Mouse (Mus musculus): ENCODE results near the gene Acad11.

Gene Acad11

DNA sequence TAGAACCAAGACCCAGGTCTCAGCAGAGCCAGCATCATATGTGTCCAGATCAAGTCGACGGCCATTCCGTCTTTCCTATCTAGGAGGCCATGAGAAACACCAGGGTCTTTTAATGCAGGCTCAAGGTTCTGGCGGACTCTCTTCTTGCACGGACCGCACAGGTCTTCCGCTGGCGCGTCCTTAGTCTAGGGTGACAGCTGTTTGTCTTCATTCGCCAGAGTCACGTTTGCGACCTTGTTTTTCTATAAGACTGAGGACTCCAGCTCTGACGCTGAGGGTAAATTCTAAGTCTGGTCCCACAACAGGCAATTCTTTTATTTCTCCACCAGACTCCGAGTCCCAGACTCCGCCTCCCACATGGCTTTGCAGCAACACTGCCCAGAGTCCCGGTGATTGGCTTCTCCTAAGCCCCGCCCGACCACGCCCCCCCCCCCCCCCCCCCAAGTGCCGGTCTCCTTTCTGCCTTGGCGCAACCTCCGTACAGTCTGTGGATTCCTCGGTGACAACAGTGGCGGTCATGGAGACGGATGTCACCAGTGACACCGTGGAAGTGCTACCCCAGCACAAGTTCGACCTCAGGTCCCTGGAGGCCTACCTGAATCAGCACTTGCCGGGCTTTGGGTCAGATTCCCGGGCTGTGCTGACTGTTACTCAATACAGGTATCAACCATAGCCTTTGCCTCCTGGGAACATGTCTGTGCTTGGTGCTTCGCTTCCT is at the start of gene Acad11:
Acad11 (plus strand) TSS at position 134 of the 718 bp plus-strand sequence.
- DNase-seq (ENCODE audit: low spot score), result peak; percentile 90

DNA sequence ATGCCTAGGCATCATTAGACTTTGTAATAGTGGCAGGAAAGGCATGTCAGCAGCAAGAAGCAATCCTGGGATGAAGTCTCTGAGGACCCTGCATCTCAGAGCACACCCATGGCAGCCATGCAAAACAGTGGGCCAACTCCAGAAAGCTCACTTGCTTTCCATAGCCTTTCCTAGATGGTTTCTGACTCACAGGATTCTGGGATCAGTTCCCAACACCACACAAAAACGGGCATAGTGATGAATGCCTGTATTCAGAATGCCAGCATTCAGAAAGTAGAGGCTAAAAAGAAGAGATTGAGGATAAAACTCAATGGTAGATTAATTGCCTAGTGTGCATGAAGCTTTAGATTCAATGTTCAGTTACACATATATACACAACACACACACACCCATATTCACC is 48.7 kb upstream of the Acad11 start:
- no peak for DNase-seq (ENCODE audit: low spot score)

DNA sequence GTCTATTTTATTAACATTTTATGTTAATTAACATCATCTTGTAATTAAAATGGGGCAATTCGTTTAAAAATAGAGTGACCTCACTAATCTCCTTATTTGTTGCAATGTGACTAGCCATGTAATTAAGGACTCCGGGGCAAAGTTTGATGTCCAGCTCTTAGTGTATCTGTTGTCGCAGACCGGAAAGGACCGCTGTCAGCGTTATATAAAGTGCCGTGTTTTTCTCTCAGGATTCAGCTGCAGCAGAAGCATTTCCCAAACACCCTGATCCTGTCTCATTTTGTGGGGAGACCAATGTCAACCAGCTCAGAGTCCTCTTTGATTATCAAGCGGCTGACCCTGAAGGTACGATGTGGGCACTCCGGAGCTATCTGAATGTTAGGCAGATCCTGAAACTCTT is 42.2 kb upstream of the Acad11 start:
- no peak for DNase-seq (ENCODE audit: low spot score)

DNA sequence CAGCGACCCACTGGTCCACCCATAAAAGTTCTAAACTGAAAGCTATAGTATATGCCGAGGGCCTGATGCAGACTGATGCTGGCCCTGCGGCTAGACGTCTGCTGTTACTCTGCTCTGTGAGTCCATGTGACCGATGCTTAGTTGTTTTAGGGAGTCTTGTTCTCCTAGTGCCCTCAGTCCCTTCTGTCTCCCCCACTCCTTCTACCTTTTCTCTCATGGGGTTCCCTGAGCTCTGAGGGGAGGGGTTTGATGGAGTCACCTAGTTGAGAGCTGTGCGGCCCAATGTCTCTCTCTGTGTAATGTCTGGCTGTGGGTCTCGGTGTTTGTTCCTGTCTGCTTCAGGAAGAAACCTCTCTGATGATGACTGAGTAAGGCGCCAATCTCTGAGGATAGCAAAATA is 36.0 kb upstream of the Acad11 start:
- no peak for DNase-seq (ENCODE audit: low spot score)

DNA sequence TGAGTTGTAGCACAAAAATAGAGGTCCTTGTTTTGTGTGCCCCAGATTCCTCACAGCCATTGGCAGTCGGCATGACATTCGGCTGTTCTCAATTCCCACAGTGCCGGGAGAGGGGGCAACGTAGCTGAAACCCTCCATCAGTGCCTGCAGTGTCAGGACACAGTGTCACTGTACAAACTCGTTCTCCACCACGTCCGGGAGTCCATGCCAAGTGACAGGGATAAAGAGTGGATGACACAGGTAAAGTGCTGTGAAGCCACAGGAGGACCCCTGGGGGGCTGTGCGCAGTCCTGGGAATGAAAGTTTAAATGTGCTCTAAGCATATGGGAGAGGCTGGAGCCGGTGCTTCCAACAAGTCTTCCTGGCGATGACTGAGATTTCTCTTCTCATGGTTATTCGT is 33.3 kb upstream of the Acad11 start:
- DNase-seq (ENCODE audit: low spot score), result no peak

DNA sequence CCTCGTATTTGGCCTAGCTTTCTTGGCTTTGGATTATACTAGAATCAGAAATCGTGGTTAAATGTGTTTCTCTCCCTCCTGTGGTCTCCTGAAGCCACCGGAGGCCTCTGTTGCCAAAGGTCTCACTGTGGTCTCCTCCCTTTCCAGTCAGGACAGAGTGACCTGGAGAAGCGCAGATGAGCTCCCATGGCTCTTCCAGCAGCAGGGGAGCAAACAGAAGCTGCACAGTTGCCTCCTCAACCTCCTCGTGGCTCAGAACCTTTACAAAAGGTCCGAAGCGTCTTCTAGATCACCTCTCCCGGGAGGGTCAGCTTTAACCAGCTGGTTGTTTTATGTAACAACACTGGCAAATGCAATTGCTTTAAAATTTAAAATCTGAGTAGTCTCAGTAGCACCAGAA is 28.9 kb upstream of the Acad11 start:
- no peak for DNase-seq (ENCODE audit: low spot score)

DNA sequence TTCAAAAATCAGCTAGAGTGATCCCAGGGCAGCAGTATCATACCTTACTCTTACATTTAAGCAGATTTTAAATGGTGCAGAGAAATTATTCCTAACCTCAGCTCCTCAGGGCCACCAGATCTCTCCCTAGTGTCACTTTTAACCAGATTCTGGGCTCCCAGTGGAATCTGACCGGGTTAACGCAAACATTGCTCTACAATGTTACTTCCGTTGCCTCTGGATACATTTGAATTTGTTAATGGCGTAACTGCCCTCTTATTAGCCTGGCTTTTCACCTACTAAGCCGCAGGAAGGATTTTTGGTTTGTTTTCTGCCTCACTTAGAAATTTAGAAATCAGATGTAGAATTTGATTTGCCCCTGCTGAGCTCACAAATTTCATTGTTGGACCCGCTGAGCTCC is 28.5 kb upstream of the Acad11 start:
- DNase-seq (ENCODE audit: low spot score), result no peak

DNA sequence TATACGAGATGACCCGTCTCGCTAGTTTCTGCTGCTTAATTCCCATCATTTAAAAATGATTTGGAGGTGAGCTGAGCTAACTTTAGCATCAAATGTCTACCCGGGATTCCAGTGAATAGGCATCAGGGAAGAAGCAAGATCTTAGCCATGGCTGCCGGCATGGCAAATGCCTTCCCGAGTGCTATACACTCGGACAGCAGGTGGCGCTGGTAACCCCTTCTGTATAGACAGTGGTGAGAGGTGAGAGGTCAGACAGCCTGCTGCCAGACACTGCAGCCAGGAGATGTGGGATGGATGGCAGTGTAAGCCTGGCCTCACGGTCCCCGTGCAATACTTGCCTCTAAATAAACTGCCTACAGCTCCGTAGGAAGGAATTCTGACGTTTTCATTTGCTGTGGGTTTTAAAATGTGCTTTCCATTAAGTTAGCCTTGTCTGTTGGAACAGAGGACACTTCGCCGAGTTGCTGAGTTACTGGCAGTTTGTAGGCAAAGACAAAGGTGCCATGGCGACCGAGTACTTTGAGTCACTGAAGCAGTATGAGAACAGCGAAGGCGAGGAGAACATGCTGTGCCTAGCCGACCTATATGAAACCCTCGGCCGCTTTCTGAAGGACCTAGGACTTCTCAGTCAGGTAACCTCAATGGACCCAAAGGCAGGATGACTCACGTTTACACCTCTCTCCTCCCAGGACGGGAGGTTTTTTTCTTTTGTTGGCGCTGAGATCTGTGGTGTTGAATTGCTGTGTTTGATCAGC is 27.7 kb upstream of the Acad11 start:
- peak; percentile 92 for DNase-seq (ENCODE audit: low spot score)

DNA sequence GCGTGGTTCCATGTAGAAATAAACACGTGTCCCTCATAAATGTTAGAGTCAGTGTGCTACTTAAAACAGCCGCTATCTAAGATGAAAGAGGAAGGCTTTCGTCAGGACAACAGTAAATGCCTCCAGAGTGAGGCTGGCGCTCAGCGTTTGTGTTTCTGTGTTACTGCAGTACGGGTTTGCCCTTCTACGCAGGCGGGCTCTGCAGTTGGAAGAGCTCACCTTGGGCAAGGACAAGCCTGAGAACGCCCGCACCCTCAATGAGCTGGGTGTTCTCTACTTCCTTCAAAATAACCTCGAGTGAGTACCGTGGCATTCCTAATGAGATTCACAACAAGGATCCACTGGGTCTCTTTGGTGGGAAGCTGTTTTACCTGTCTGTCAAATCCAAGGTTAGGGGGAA is 24.9 kb upstream of the Acad11 start:
- no peak for DNase-seq (ENCODE audit: low spot score)

DNA sequence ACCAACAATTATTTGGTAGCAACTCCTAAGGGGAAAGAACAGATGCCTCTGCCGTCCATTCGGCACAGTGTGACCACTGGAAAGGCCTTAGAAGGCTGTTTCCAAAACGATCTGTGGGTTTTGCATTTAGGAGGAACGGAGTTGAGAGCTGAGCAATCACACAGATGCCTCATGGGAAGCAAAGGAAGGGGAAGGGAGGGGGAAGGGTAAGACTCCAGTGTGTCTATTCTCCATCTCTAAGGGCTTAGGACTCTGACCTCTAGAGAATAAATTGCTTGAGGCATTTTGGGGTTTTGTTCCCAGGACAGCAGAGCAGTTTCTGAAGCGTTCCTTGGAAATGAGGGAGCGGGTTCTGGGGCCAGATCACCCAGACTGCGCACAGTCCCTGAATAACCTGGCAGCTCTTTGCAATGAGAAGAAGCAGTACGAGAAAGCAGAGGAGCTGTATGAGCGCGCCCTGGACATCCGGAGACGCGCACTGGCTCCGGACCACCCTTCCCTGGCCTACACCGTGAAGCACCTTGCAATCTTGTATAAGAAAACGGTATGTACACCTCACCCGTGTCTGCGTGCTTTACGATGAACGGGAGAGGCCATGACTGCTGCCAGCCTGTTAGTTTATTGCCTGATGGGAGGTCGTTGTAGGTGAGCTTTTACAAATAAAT is 24.0 kb upstream of the Acad11 start:
- no peak for DNase-seq (ENCODE audit: low spot score)

DNA sequence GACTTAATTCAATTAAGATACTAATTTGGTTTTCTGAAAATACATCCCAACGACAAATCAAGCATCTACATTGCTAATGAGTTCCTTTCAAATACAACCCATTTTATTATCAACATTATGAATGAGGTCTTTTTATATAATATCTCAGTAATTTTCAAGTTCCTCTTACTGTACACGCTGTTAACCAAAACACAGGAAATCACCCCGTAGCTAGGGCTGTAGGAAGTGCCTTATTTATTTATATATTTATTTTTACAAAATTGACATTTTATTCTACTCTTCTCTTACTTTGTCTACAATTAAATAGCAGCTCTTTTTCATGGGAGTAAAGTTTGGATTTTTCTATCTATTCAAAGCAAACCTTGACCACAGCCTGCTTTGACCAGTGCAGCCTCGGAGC is 23.4 kb upstream of the Acad11 start:
- DNase-seq (ENCODE audit: low spot score), result no peak

DNA sequence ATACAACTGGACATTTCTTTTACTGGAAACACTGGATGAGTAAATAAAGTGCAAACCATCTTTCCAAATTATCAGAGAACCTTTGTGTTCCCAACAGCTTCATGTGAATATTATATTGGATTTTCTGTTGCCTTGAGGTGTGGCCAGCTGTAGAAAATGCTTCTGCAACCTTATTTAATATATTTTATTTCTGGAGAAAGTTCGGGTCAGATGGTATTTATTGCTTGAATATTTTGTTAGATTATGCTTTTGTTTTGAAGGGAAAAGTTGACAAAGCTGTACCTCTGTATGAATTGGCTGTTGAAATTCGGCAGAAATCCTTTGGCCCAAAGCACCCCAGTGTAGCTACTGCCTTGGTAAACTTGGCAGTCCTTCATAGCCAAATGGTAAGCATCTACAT is 22.8 kb upstream of the Acad11 start, which contains the start of gene Gm28305:
Gm28305 (plus strand) TSS at position 301 of the 400 bp plus-strand sequence.
- DNase-seq (ENCODE audit: low spot score), result no peak

DNA sequence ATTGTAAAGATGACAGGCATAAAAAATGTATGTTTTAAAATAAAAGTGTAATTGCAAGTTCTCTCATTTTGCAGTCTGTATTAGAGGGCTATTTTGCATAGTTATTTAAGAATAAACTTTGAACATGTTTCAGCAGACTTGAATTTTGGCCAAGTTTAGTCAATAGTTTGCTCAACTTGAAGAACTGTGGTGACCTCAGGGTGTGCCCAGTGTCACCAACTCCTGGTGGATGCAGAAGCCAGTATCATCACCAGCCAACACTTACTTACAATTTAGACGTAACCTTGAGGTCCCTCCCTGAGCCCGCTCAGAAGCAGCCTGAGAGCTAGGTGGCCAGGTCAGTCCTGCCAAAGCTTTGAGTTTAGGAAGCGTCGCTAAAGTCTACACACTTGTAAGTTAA is 19.5 kb upstream of the Acad11 start:
- no peak for DNase-seq (ENCODE audit: low spot score)

DNA sequence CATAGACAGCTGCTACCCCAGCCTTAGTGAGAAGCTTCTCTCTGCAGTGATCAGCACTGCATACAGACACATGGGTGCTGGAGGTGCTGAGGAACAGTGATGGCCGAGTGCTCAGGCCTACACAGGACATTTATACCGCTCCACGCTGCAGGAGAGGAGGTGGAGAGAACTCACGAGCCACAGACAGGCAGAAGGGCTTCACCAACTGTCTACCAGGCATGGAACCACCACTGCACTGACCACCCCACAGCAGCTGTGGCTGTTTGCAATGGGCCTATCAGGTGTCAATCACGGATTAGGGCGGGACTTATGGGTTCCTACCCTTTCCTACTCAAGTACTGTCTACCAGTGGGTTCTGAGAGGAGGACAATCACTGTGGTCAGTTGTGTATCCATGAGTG is 12.1 kb upstream of the Acad11 start:
- no peak for DNase-seq (ENCODE audit: low spot score)

DNA sequence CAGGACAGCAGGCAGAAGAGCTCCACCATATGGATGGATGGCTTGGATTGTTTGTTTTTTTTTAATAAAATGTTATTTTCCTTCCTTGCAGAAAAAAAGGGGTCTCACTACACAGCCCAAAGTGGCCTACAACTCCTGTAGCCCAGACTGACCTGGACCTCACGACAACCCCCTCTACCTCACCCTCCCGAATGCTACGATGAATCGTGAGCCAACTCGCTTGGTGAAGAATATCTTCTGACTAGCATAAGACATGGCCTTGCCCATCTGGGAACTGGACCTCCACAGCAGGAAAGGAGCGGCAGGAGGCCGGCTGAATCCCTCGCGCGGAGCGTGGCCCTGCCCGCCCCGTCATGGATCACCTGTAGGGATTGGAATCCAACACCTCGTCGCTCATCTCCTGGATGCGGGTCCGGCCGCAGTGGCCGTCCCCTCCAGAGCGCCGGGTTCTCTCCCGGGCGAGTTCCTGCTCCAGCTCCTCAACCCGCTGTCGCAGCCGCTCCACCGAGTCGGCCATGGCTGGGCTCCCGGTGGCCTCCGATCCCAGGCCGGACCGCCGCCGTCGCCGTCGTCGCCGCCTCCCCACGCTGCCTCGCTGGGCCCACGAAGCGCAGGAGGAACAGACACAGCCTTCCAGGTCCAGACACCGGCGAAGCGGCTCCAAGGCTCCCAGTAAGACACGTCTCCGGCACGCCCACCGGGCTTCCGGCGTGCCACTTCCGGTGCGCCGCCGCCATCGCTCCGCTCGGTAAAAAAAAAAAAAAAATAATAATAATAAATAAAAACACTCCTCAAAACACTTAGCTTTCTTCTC is 540 bp upstream of the Acad11 start, which contains the start of gene Uba5:
Uba5 (minus strand) TSS at position 705 of the 814 bp plus-strand sequence.
- peak; percentile 82 for DNase-seq (ENCODE audit: low spot score)

DNA sequence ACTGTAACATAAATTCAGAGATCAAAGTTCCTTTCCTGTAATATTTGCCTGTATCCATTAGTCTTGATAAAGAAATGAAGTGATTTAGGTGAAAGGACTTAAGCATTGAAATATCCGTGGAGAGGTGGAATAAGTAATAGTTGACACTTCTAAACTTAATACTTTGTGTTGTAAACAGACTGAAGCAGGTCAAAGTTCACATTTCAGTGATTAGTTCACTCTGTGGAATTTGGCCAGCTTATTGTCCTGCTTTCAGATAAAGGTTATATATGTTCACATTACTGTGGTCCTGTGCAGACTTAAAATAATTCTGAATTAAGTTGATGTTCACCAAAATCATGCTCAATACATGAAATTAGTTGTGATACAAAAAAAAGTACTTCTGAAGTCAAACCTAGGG is 1.4 kb downstream of the Acad11 start:
- DNase-seq (ENCODE audit: low spot score), result no peak

DNA sequence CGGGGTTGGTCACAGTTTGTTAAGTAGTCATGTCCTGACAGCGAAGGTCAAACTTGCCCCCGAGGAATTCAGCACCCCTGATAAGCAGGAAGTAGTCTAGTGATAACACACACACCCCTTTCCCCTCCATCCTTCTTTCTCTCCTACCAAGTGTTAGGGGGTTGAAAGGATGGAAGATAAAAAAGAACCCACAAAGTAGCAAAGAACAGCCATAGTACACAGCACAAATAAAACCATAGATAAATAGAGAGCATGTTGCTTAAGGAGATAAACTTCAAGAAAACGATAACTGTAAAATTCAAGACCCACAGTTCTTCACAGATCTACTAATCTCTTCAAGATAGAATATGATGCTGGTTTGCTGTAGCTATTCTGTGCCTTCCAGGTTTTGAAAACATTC is 7.1 kb downstream of the Acad11 start:
- no peak for DNase-seq (ENCODE audit: low spot score)

DNA sequence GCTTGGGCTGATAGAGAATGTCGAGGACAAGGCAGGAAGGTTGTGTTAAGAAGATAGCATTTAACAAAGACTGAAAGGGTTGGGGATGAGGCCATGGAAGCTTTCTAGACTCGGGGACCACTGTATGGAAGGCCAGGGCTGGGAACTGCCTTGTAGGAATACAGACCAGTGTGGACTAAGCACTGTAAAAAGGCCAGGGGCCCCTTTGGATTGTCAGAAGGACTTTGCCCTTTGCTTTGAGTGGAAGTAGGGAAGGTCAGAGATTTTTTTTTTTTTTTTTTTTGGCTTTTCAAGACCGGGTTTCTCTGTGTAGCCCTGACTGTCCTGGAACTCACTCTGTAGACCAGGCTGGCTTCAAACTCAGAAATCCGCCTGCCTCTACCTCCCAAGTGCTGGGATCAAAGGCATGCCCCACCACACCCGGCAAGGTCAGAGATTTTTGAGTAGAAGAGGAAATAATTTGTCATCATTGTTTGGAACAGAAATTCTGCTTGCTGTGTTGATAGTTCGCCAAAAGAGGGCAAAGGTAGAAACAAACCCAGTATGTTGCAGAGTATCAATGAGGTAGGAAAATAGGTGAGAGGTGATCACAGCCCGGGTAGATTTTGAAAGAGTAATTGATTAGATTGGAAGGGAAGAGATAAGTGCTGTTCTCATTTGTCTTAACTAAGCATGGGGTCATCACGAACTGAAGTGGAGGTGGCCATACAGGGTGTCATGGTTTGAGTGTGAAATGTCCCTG is 7.9 kb downstream of the Acad11 start:
- DNase-seq (ENCODE audit: low spot score), result no peak

DNA sequence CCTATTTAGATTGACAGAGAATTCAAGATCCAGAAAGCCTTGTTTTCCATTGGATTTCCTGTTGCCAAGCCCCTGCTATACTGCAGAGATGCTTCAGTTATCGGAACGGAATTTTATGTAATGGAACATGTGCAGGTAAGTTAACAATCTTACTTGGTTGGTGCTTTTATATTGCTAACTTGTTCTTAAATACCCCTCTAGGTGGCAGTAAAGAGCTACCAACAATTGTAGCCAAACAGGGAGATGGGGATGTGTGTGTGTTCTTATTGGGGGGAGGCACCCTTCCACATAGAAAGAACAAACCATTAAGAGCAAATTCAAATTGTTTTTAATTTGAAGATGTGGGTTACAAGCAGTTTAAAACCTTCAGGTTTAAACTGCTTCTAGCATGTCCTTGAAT is 12.6 kb downstream of the Acad11 start:
- DNase-seq (ENCODE audit: low spot score), result peak; percentile 40

DNA sequence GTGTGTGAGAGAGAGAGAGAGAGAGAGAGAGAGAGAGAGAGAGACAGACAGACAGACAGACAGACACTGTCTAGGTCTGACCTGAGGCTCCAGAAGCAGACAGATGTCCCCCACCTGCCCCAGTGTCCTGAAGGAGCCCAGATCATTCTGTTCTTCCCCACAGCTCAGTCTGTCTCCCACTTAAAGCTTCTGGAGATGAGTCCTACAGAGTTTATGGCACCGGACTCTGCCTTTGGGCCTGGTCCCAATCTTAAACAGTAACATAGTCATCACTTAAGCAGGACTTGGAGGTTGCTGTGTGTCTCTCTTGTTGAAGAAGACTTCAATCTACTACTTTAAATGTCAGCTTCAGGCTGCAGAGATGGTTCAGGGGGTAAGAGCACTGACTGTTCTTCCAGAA is 15.6 kb downstream of the Acad11 start:
- no peak for DNase-seq (ENCODE audit: low spot score)

DNA sequence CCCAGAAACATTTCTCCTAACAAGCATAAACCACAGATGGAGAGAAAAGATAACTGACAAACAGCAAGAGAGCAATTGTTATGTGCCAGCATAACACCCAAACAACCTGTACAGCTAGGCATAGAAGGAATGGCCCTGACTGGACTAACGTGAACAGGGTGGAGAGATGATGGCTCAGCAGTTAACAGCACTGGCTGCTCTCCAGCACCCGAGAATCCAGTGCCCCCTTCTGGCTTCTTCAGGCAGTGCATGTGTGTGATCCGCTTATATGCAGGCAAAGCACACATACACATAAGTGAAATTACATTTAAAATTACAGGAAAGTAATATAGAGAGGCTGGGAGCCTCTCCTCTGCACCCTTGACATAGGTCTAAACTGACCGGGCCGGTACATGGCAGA is 16.2 kb downstream of the Acad11 start:
- peak; percentile 70 for DNase-seq (ENCODE audit: low spot score)
